Mouse (Mus musculus) brain, embryonic 14.5 days (tissue): ENCODE data around the gene Tle6.

Experiments
- CTCF ChIP-seq: fragments of 200-500 bp; IDR thresholded peaks from 2 replicates; pipeline ENCODE4 v1.5.1; 2012; ENCODE audit warnings: inconsistent platforms, mild to moderate bottlenecking, moderate library complexity, borderline replicate concordance; ENCODE audit not compliant: insufficient read depth, insufficient read length; ENCODE audit errors: extremely low read depth
- POLR2A ChIP-seq: fragments of 200-500 bp; IDR thresholded peaks from 2 replicates; pipeline ENCODE4 v1.6.1; 2012; ENCODE audit warnings: mild to moderate bottlenecking, inconsistent platforms, borderline replicate concordance; ENCODE audit not compliant: poor library complexity, insufficient read depth, insufficient read length, severe bottlenecking; ENCODE audit errors: extremely low read depth

DNA sequence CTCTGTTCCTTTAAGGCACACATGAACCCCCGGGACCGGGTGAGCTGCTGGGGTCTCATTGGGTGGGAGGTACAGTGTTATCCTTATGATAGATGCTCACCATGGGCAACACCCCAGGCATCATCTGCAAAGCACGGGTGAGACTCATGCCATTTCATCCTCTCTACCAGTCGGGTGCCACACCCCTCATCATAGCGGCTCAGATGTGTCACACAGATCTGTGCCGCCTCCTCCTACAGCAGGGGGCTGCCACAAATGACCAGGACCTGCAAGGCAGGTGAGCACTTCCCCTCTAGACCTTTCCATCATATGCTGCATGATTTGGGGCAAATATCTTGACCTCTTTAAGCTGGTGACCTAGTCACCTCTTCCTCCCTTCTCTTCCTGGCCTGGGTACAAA lies 37.2 kb upstream of the Tle6 start:
- TF ChIP-seq POLR2A: no peak
- TF ChIP-seq CTCF: no peak
